Mouse (Mus musculus) forebrain, postnatal 0 days (tissue): ENCODE data around the gene Rnf181. TPM values are rescaled to one million over a fixed set of nuclear protein-coding genes. Genes with fewer than 3 reads are reported as not detected.
A peak's percentile ranks its signal among the peaks of the same experiment; 100 is the strongest.

Experiments
- ATAC-seq: fragments of 200-750 bp; cut with Nextera tagmentation; 2 replicates; pipeline ENCODE4 v1.8.0; 2017; ENCODE audit warnings: mild to moderate bottlenecking, moderate library complexity
- DNase-seq: peaks from one replicate; pipeline ENCODE4 v3.0.0-alpha.2; 2015
- H3K27ac ChIP-seq: fragments of 300-500 bp; sonication (generic); 2 replicates; pipeline ENCODE4 v1.5.1; 2014; ENCODE audit warnings: low read depth, mild to moderate bottlenecking, antibody characterized with exemption, low read length, moderate library complexity, mixed read lengths
- H3K27me3 ChIP-seq: fragments of 300-500 bp; sonication (generic); 2 replicates; pipeline ENCODE4 v1.6.1; 2014; ENCODE audit warnings: mild to moderate bottlenecking, low read length, mixed read lengths; ENCODE audit not compliant: insufficient read depth
- H3K36me3 ChIP-seq: fragments of 300-500 bp; sonication (generic); 2 replicates; pipeline ENCODE4 v1.6.1; 2014; ENCODE audit warnings: mild to moderate bottlenecking, moderate library complexity; ENCODE audit not compliant: insufficient read depth
- H3K4me1 ChIP-seq: fragments of 300-500 bp; sonication (generic); 2 replicates; pipeline ENCODE4 v1.6.1; 2014; ENCODE audit warnings: antibody characterized with exemption; ENCODE audit not compliant: insufficient read depth
- H3K4me2 ChIP-seq: fragments of 300-500 bp; sonication (generic); 2 replicates; pipeline ENCODE4 v1.6.1; 2014; ENCODE audit warnings: low read depth, mild to moderate bottlenecking, moderate library complexity
- H3K4me3 ChIP-seq: fragments of 300-500 bp; sonication (generic); 2 replicates; pipeline ENCODE4 v1.5.1; 2014; ENCODE audit warnings: low read depth, low read length, mixed read lengths
- H3K9ac ChIP-seq: fragments of 300-500 bp; sonication (generic); 2 replicates; pipeline ENCODE4 v1.6.1; 2014; ENCODE audit warnings: mild to moderate bottlenecking
- H3K9me3 ChIP-seq: fragments of 300-500 bp; sonication (generic); 2 replicates; pipeline ENCODE4 v1.6.1; 2016; ENCODE audit warnings: low read length
- CTCF ChIP-seq: sonication (generic); IDR thresholded peaks from 2 replicates; pipeline ENCODE4 v1.5.1; 2016; ENCODE audit warnings: antibody characterized with exemption, control low read depth, low read depth
- WGBS: fragments of 180-500 bp; shearing (Covaris S2); extraction: QIAGEN DNeasy Blood & Tissue Kit; methylation state at CpG from one replicate; pipeline ENCODE4 v1.1.7; 2014; 5-methylcytosine and 5-hydroxymethylcytosine counted together
- polyA plus RNA-seq: library from polyadenylated mRNA; unstranded; fragments of >200 nt; fragmentation: Nextera tagmentation; extraction: Ambion mirVana; gene quantifications from 2 replicates; pipeline ENCODE4 v1.2.1, GENCODE M21; 2015
- total RNA-seq: library from RNA; depleted of rRNA; stranded (reverse); fragments of >200 nt; gene quantifications from 2 replicates; pipeline ENCODE4 v1.2.3, GENCODE M21; 2014

Rnf181 gene
- total and polyA plus RNA-seq, 2 experiments from 2014 or later, result 76.3 to 117 TPM

- TF ChIP-seq CTCF, result no peak
- Histone ChIP-seq H3K27me3 (no peaks in the 10 kb centered on the region), H3K4me1 (peaks cover 18% of the 10 kb centered on the region), H3K4me3 (no peak overlapping the region), H3K9ac (no peak overlapping the region), H3K9me3 (no peaks in the 10 kb centered on the region), H3K27ac (no peak overlapping the region), H3K4me2 (no peak overlapping the region), H3K36me3 (peaks cover 16% of the 10 kb centered on the region)
- 87% methylated on average over 4 of the region's 4 CpGs for WGBS
- no peak for DNase-seq
- no peak for ATAC-seq
Measured at GRCm38 (mm10) chr6:72346261-72346660, 20.5 kb downstream of the Rnf181 start.

DNA sequence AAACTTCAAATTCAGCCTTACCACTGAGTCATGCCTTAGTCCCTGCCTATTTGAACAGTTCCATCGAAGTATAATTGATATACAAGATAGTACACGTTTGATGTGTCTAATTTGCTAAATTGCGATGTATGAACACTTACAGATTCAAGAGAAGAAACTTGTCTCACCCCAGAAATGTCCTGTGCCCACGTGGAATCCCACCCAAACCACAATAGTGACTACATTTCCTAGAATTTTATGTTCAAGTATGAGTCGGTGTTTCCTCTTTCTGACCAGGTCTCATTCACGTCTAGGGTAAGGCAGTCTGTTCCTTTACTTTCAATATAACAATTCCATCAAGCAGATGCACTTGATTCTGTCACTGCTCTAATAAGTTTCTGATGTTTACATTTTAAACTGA lies 21.1 kb downstream of the Rnf181 start:
- peaks cover 18% of the 10 kb centered on the region for H3K4me1 ChIP-seq
- no peak for DNase-seq
- no peak overlapping the region for H3K27ac ChIP-seq
- peak overlapping the region; percentile 80 for H3K4me3 ChIP-seq
- peaks cover 12% of the 10 kb centered on the region for H3K36me3 ChIP-seq
- H3K4me2 ChIP-seq, result peak overlapping the region; percentile 63
- no peaks in the 10 kb centered on the region for H3K9me3 ChIP-seq
- 56% methylated on average over 6 of the region's 6 CpGs for WGBS
- no peak for TF ChIP-seq CTCF
- no peaks in the 10 kb centered on the region for H3K27me3 ChIP-seq
- peak overlapping the region; percentile 72; the same call in 1 of the 2 replicates for H3K9ac ChIP-seq
- no peak for ATAC-seq

DNA sequence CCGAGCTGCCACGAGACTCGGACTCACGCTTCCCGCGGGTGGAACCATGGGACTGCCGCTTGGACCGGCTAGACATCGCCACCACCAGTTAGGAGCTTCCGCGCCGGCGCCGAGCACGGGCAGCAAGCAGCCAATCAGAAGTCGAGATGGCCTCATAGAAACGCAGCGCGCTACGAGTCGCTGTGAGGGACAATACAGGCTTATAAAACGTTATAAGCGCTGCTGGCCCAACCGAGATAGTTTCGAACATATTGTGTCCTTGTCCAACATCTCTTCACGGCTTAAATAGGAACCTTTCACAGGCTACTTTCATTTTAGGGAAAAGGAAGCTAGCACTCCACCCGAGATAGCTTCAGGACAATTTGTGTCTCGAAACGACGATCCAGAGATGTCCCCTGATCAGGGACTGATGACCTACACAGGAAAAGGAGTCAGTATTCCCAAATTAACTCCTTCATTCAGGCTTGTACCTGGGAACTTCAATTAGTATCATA lies 21.6 kb downstream of the Rnf181 start, which contains the start of gene Usp39:
TSS of gene Usp39 (minus strand) at position 111 of the 494 bp plus-strand sequence.
- Histone ChIP-seq H3K27ac (peak within 1 kb of the TSS; percentile 73), H3K4me3 (peak within 1 kb of the TSS; percentile 80), H3K9me3 (no peaks in the 10 kb centered on the region), H3K27me3 (no peaks in the 10 kb centered on the region), H3K36me3 (peaks cover 7% of the 10 kb centered on the region), H3K9ac (peak within 1 kb of the TSS; percentile 72), H3K4me1 (peaks cover 18% of the 10 kb centered on the region), H3K4me2 (peak within 1 kb of the TSS; percentile 63)
- no peak for TF ChIP-seq CTCF
- DNase-seq, result peak; percentile 97
- under 1% methylated on average over 30 of the region's 30 CpGs for WGBS
- peak; percentile 92 for ATAC-seq

- ATAC-seq (peak; percentile 37), DNase-seq (no peak)
- peak overlapping the region; percentile 72 for H3K9ac ChIP-seq
- peaks cover 2% of the 10 kb centered on the region for H3K36me3 ChIP-seq
- H3K4me3 ChIP-seq, result peak overlapping the region; percentile 80
- no peak for TF ChIP-seq CTCF
- under 1% methylated on average over 42 of the region's 42 CpGs for WGBS
- peak overlapping the region; percentile 73 for H3K27ac ChIP-seq
- H3K27me3 ChIP-seq, result no peaks in the 10 kb centered on the region
- H3K9me3 ChIP-seq, result no peaks in the 10 kb centered on the region
- peak overlapping the region; percentile 63 for H3K4me2 ChIP-seq
- H3K4me1 ChIP-seq, result peaks cover 18% of the 10 kb centered on the region
Measured at GRCm38 (mm10) chr6:72344396-72345073, 22.2 kb downstream of the Rnf181 start.

DNA sequence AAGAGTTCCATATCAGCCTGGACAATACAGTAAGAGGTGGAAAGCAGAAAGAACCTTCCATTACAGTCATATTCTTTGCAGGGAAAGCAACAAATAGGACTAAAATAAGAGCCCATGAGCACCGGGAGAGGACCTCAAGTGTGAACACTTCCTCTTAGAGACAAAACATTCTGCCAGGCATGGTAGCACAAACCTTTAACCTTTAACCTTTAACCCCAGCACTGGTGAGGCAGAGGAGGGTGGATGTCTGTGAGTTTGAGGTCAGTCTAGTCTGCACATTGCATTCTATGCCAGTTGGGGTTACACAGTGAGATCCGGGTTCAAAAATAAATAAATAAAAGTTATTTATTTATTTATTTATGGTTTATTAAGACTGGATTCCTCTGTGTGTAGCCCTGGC lies 26.3 kb downstream of the Rnf181 start:
- Histone ChIP-seq H3K9ac (no peak overlapping the region), H3K9me3 (no peaks in the 10 kb centered on the region), H3K4me3 (no peak overlapping the region), H3K27me3 (no peaks in the 10 kb centered on the region), H3K27ac (no peak overlapping the region), H3K4me1 (peaks cover 10% of the 10 kb centered on the region), H3K36me3 (peaks cover 30% of the 10 kb centered on the region), H3K4me2 (no peak overlapping the region)
- DNase-seq (no peak), ATAC-seq (no peak)
- no peak for TF ChIP-seq CTCF
- 72% methylated on average over 2 of the region's 2 CpGs for WGBS

- Histone ChIP-seq H3K27ac (no peak overlapping the region), H3K27me3 (no peaks in the 10 kb centered on the region), H3K9me3 (no peaks in the 10 kb centered on the region), H3K4me1 (no peaks in the 10 kb centered on the region), H3K4me2 (no peak overlapping the region), H3K4me3 (no peak overlapping the region), H3K36me3 (peaks cover 78% of the 10 kb centered on the region), H3K9ac (no peak overlapping the region)
- ATAC-seq (no peak), DNase-seq (no peak)
- 86% methylated on average over 5 of the region's 5 CpGs for WGBS
- TF ChIP-seq CTCF, result no peak
Measured at GRCm38 (mm10) chr6:72333111-72333510, 33.6 kb downstream of the Rnf181 start.

DNA sequence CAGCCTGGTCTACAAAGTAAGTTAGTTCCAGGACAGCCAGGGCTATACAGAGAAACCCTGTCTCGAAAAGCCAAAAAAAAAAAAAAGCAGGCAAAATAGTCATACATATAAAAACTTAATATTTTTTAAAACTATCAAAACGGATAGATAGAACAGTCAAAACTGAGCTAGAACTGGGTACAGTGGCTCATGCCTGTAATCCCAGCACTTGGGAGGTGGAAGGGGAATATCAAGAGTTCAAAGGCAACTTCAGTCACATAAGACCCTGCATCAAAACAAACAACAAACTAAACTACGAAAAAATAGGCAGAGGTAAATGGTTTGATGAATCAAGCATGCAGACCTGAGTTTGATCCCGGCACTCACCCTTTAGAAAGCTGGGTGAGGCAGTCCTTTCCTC lies 36.6 kb downstream of the Rnf181 start:
- Histone ChIP-seq H3K4me1 (no peaks in the 10 kb centered on the region), H3K9me3 (no peaks in the 10 kb centered on the region), H3K36me3 (peaks cover 68% of the 10 kb centered on the region), H3K27ac (no peak overlapping the region), H3K9ac (no peak overlapping the region), H3K4me2 (no peak overlapping the region), H3K4me3 (no peak overlapping the region), H3K27me3 (no peaks in the 10 kb centered on the region)
- no peak for ATAC-seq
- WGBS, result 87% methylated on average over 4 of the region's 4 CpGs
- no peak for DNase-seq
- TF ChIP-seq CTCF, result no peak
